Mouse (Mus musculus): ENCODE measurements at regions not wholly inside any gene's neighbourhood (a gene's known extent, or its start where the extent isn't known, plus 50 kb on each side); places are given as distances from the start of the nearest gene placed in this dataset.
A peak's percentile ranks its signal among the peaks of the same experiment; 100 is the strongest.
"Not testable (repeated sequence)": the region's sequence is repeated elsewhere in the genome, so short reads cannot be mapped to it uniquely, and the experiment has no call there.

DNA sequence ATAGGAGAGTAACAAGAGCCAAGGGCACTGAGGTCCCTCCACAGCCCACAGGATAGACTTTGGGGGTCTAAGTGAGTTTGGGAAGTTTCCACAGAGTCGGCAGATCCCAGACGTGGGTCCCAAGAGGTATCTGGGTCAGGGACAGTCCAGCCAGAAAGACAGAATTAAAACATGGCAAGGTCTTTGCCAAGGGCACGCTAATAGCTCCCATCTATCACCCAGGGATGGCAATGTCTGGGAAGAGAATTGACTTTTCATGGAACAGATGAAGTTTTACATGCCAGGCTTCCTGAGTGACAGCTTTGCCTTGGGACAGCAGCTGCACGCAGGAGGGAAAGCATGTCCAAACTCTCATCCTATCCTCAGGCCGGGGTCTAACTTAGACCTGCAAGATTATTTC lies 563.5 kb downstream of the Gm10330 start:
- DNase-seq (ENCODE audit: low spot score) = not testable (repeated sequence)

GRCm38 (mm10) chr12:23189546-23189945 lies 590.5 kb downstream of the Gm10330 start:
- DNase-seq (ENCODE audit: low spot score) = peak; percentile 68

- peak; percentile 0 for DNase-seq (ENCODE audit: low spot score)
Measured at GRCm38 (mm10) chr12:23189110-23189509, 591.0 kb downstream of the Gm10330 start.

All from embryo, embryonic 10.5 days (tissue).